Mouse (Mus musculus): Measurements from ENCODE around the gene Folr1.

Gene Folr1

GRCm38 (mm10) chr7:101868241-101869162 is 2.1 kb downstream of the Folr1 start:
- peak; percentile 55 for DNase-seq (ENCODE audit: low read depth, low spot score)

GRCm38 (mm10) chr7:101867482-101867881 is 3.1 kb downstream of the Folr1 start:
- DNase-seq (ENCODE audit: low read depth, low spot score) = no peak

GRCm38 (mm10) chr7:101866491-101867265 is 3.9 kb downstream of the Folr1 start:
- DNase-seq (ENCODE audit: low read depth, low spot score) = no peak

- DNase-seq (ENCODE audit: low read depth, low spot score) = no peak
These were observed 7.2 kb downstream of the Folr1 start, which contains the start of gene Anapc15 for GRCm38 (mm10) chr7:101863415-101863814. Anapc15 (plus strand) TSS chr7:101863715.

- DNase-seq (ENCODE audit: low read depth, low spot score) = no peak
These were observed 8.3 kb downstream of the Folr1 start for GRCm38 (mm10) chr7:101862291-101862690.

- no peak for DNase-seq (ENCODE audit: low read depth, low spot score)
These were observed 9.6 kb downstream of the Folr1 start for GRCm38 (mm10) chr7:101860978-101861377.

GRCm38 (mm10) chr7:101858362-101858761 is 12.2 kb downstream of the Folr1 start:
- DNase-seq (ENCODE audit: low read depth, low spot score) = no peak

- no peak for DNase-seq (ENCODE audit: low read depth, low spot score)
These were observed 13.5 kb downstream of the Folr1 start, which contains the start of gene Folr2 for GRCm38 (mm10) chr7:101857094-101857493. Folr2 (minus strand) TSS chr7:101857194.

- no peak for DNase-seq (ENCODE audit: low read depth, low spot score)
These were observed 16.8 kb downstream of the Folr1 start for GRCm38 (mm10) chr7:101853816-101854215.

- no peak for DNase-seq (ENCODE audit: low read depth, low spot score)
These were observed 17.7 kb downstream of the Folr1 start for GRCm38 (mm10) chr7:101852846-101853245.

GRCm38 (mm10) chr7:101851689-101852088 is 18.9 kb downstream of the Folr1 start:
- DNase-seq (ENCODE audit: low read depth, low spot score) = no peak

- DNase-seq (ENCODE audit: low read depth, low spot score) = no peak
These were observed 22.7 kb downstream of the Folr1 start for GRCm38 (mm10) chr7:101847934-101848333.

GRCm38 (mm10) chr7:101844186-101844585 is 26.4 kb downstream of the Folr1 start:
- no peak for DNase-seq (ENCODE audit: low read depth, low spot score)

- no peak for DNase-seq (ENCODE audit: low read depth, low spot score)
These were observed 32.7 kb downstream of the Folr1 start, which contains the start of gene Inppl1 for GRCm38 (mm10) chr7:101837606-101838471. Inppl1 (minus strand) TSS chr7:101838229.

GRCm38 (mm10) chr7:101837154-101837605 is 33.4 kb downstream of the Folr1 start:
- no peak for DNase-seq (ENCODE audit: low read depth, low spot score)

GRCm38 (mm10) chr7:101836271-101837153 is 34.1 kb downstream of the Folr1 start:
- no peak for DNase-seq (ENCODE audit: low read depth, low spot score)

- DNase-seq (ENCODE audit: low read depth, low spot score) = no peak
These were observed 35.0 kb downstream of the Folr1 start for GRCm38 (mm10) chr7:101835457-101836109.

GRCm38 (mm10) chr7:101834903-101835302 is 35.7 kb downstream of the Folr1 start:
- no peak for DNase-seq (ENCODE audit: low read depth, low spot score)

GRCm38 (mm10) chr7:101833916-101834584 is 36.5 kb downstream of the Folr1 start:
- DNase-seq (ENCODE audit: low read depth, low spot score) = no peak
